Mouse (Mus musculus): ENCODE results near the gene Gm21897. TPM values are rescaled to one million over a fixed set of nuclear protein-coding genes. Genes with fewer than 3 reads are reported as not detected.
"Not testable (repeated sequence)": the region's sequence is repeated elsewhere in the genome, so short reads cannot be mapped to it uniquely, and the experiment has no call there.

Gm21897 gene
- not detected in 2 replicates for polyA plus RNA-seq (2015; fragmentation: Nextera tagmentation; extraction: Ambion mirVana)

DNA sequence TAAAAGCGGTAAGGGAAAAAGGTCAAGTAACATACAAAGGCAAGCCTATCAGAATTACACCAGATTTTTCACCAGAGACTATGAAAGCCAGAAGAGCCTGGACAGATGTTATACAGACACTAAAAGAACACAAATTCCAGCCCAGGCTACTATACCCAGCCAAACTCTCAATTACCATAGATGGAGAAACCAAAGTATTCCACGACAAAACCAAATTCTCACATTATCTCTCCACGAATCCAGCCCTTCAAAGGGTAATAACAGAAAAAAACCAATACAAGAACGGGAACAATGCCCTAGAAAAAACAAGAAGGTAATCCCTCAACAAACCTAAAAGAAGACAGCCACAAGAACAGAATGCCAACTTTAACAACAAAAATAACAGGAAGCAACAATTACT lies at the start of gene Gm21897:
Gene Gm21897 (plus strand): TSS at position 301 of the 400 bp plus-strand sequence.
- H3K9ac ChIP-seq (ENCODE audit: low read depth, low read length); H3K36me3 ChIP-seq (ENCODE audit: control insufficient read depth, insufficient read depth, low read length); H3K27ac ChIP-seq (ENCODE audit: low read length); H3K4me3 ChIP-seq (ENCODE audit: low read length); ATAC-seq; H3K4me1 ChIP-seq (ENCODE audit: control insufficient read depth, insufficient read depth, low read length); H3K27me3 ChIP-seq (replicated peaks; ENCODE audit: control insufficient read depth, insufficient read depth, low read length); H3K9me3 ChIP-seq (ENCODE audit: control insufficient read depth, low read length); H3K4me2 ChIP-seq (ENCODE audit: low read depth, low read length): not testable (repeated sequence)
- no CpG with 5 or more reads among the region's 4 CpGs for WGBS

- Histone ChIP-seq H3K9ac (ENCODE audit: low read depth, low read length) (no peak overlapping the region), H3K4me3 (ENCODE audit: low read length) (no peak overlapping the region), H3K27ac (ENCODE audit: low read length) (no peak overlapping the region), H3K4me2 (ENCODE audit: low read depth, low read length) (no peak overlapping the region), H3K4me1 (ENCODE audit: control insufficient read depth, insufficient read depth, low read length) (no peaks in the 10 kb centered on the region), H3K9me3 (ENCODE audit: control insufficient read depth, low read length) (no peaks in the 10 kb centered on the region), H3K36me3 (ENCODE audit: control insufficient read depth, insufficient read depth, low read length) (no peaks in the 10 kb centered on the region), H3K27me3 (replicated peaks; ENCODE audit: control insufficient read depth, insufficient read depth, low read length) (no peaks in the 10 kb centered on the region)
- ATAC-seq: no peak
- 73% methylated on average over 1 of the region's 1 CpGs for WGBS
These were observed 45.0 kb upstream of the Gm21897 start for GRCm38 (mm10) chr16:15272291-15272690.

GRCm38 (mm10) chr16:15277461-15277860 lies 39.8 kb upstream of the Gm21897 start:
- no peaks in the 10 kb centered on the region for H3K27me3 ChIP-seq (replicated peaks; ENCODE audit: control insufficient read depth, insufficient read depth, low read length)
- ATAC-seq: no peak
- H3K36me3 ChIP-seq (ENCODE audit: control insufficient read depth, insufficient read depth, low read length): no peaks in the 10 kb centered on the region
- no peak overlapping the region for H3K4me3 ChIP-seq (ENCODE audit: low read length)
- no peaks in the 10 kb centered on the region for H3K9me3 ChIP-seq (ENCODE audit: control insufficient read depth, low read length)
- H3K4me2 ChIP-seq (ENCODE audit: low read depth, low read length): no peak overlapping the region
- no peak overlapping the region for H3K9ac ChIP-seq (ENCODE audit: low read depth, low read length)
- H3K4me1 ChIP-seq (ENCODE audit: control insufficient read depth, insufficient read depth, low read length): no peaks in the 10 kb centered on the region
- no peak overlapping the region for H3K27ac ChIP-seq (ENCODE audit: low read length)

DNA sequence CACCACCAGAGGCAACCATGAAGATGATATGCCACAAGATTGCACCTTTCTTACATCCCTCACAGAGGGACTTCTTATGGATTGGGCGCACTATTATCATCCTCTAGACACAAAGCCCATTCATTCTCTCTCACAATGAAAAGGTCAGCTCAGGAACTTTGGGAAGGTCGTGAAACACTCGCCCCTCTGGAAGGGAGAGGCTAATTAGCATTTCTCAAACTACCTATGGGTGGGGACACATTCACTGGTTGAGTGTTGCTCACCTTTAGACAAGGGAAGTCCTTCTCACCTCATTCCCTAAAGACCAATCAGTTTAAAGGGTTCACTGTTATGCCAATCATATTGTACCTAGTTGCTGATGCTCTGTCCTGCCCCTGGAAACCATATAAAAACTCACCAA lies 24.2 kb upstream of the Gm21897 start:
- 64% methylated on average over 3 of the region's 3 CpGs for WGBS
- Histone ChIP-seq H3K27ac (ENCODE audit: low read length) (no peak overlapping the region), H3K9me3 (ENCODE audit: control insufficient read depth, low read length) (no peaks in the 10 kb centered on the region), H3K4me3 (ENCODE audit: low read length) (no peak overlapping the region), H3K4me1 (ENCODE audit: control insufficient read depth, insufficient read depth, low read length) (no peaks in the 10 kb centered on the region), H3K9ac (ENCODE audit: low read depth, low read length) (no peak overlapping the region), H3K27me3 (replicated peaks; ENCODE audit: control insufficient read depth, insufficient read depth, low read length) (no peaks in the 10 kb centered on the region), H3K4me2 (ENCODE audit: low read depth, low read length) (no peak overlapping the region), H3K36me3 (ENCODE audit: control insufficient read depth, insufficient read depth, low read length) (no peaks in the 10 kb centered on the region)
- ATAC-seq: no peak

- no peaks in the 10 kb centered on the region for H3K4me1 ChIP-seq (ENCODE audit: control insufficient read depth, insufficient read depth, low read length)
- no peak overlapping the region for H3K4me2 ChIP-seq (ENCODE audit: low read depth, low read length)
- no peaks in the 10 kb centered on the region for H3K9me3 ChIP-seq (ENCODE audit: control insufficient read depth, low read length)
- H3K9ac ChIP-seq (ENCODE audit: low read depth, low read length): no peak overlapping the region
- no peak for ATAC-seq
- H3K4me3 ChIP-seq (ENCODE audit: low read length): no peak overlapping the region
- no peaks in the 10 kb centered on the region for H3K27me3 ChIP-seq (replicated peaks; ENCODE audit: control insufficient read depth, insufficient read depth, low read length)
- H3K27ac ChIP-seq (ENCODE audit: low read length): no peak overlapping the region
- WGBS: 63% methylated on average over 1 of the region's 1 CpGs
- no peaks in the 10 kb centered on the region for H3K36me3 ChIP-seq (ENCODE audit: control insufficient read depth, insufficient read depth, low read length)
These were observed 23.0 kb upstream of the Gm21897 start for GRCm38 (mm10) chr16:15294289-15294688.

DNA sequence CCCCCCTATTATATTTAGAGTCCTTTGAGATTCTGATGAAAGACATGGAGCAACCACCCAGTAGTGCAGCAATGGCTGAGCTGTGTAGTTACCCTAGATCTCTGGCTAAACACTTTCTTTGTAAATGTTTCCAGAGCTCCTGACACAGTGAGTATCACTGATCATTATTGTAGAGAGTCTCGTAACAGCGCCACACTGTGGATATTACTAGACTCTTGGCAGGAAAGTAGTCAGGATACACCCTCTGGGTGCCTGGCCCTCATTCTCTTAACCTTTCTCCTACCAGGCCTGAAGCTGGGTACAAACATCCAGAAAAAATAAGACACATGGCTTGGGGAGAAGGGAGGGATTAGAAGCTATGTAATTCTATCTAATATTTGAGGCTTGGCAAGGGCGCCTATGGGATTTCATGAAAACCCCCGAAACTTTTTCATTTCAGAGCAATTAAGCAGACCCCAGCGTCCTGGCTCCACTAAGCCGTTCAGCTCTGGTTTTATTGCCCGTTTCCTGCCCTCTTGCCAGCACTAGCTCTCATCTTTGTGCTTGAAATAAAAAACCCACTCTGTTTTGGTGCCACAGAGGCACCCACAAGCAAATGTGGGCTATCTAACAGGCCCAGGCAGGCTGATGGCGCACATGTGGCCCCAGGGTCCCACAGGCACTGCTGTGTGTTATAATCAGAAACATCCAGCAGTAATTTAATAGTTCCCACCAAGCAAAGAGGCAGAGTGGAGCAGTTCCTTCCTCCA lies 22.2 kb upstream of the Gm21897 start:
- whole genome bisulfite sequencing: 66% methylated on average over 8 of the region's 8 CpGs
- no peak overlapping the region for H3K9ac ChIP-seq (ENCODE audit: low read depth, low read length)
- H3K9me3 ChIP-seq (ENCODE audit: control insufficient read depth, low read length): no peaks in the 10 kb centered on the region
- no peak for ATAC-seq
- no peaks in the 10 kb centered on the region for H3K4me1 ChIP-seq (ENCODE audit: control insufficient read depth, insufficient read depth, low read length)
- H3K36me3 ChIP-seq (ENCODE audit: control insufficient read depth, insufficient read depth, low read length): no peaks in the 10 kb centered on the region
- H3K27ac ChIP-seq (ENCODE audit: low read length): no peak overlapping the region
- H3K4me3 ChIP-seq (ENCODE audit: low read length): no peak overlapping the region
- no peaks in the 10 kb centered on the region for H3K27me3 ChIP-seq (replicated peaks; ENCODE audit: control insufficient read depth, insufficient read depth, low read length)
- H3K4me2 ChIP-seq (ENCODE audit: low read depth, low read length): no peak overlapping the region

- no peak overlapping the region for H3K4me3 ChIP-seq (ENCODE audit: low read length)
- H3K4me2 ChIP-seq (ENCODE audit: low read depth, low read length): no peak overlapping the region
- no peaks in the 10 kb centered on the region for H3K27me3 ChIP-seq (replicated peaks; ENCODE audit: control insufficient read depth, insufficient read depth, low read length)
These were observed 17.3 kb downstream of the Gm21897 start for GRCm38 (mm10) chr16:15334526-15334925.

GRCm38 (mm10) chr16:15339051-15339450 lies 21.8 kb downstream of the Gm21897 start:
- no peak for ATAC-seq
- H3K9ac ChIP-seq (ENCODE audit: low read depth, low read length): no peak overlapping the region
- H3K9me3 ChIP-seq (ENCODE audit: control insufficient read depth, low read length): no peaks in the 10 kb centered on the region
- H3K4me2 ChIP-seq (ENCODE audit: low read depth, low read length): no peak overlapping the region
- H3K27me3 ChIP-seq (replicated peaks; ENCODE audit: control insufficient read depth, insufficient read depth, low read length): no peaks in the 10 kb centered on the region
- 78% methylated on average over 4 of the region's 4 CpGs for WGBS
- H3K4me1 ChIP-seq (ENCODE audit: control insufficient read depth, insufficient read depth, low read length): no peaks in the 10 kb centered on the region
- H3K36me3 ChIP-seq (ENCODE audit: control insufficient read depth, insufficient read depth, low read length): no peaks in the 10 kb centered on the region
- no peak overlapping the region for H3K27ac ChIP-seq (ENCODE audit: low read length)
- no peak overlapping the region for H3K4me3 ChIP-seq (ENCODE audit: low read length)

More at GRCm38 (mm10) chr16:15334526-15334925, 17.3 kb downstream of the Gm21897 start:
- Histone ChIP-seq H3K4me1 (ENCODE audit: control insufficient read depth, insufficient read depth, low read length) (no peaks in the 10 kb centered on the region), H3K9ac (ENCODE audit: low read depth, low read length) (no peak overlapping the region), H3K9me3 (ENCODE audit: control insufficient read depth, low read length) (no peaks in the 10 kb centered on the region), H3K27ac (ENCODE audit: low read length) (no peak overlapping the region), H3K36me3 (ENCODE audit: control insufficient read depth, insufficient read depth, low read length) (no peaks in the 10 kb centered on the region)
- no peak for ATAC-seq

DNA sequence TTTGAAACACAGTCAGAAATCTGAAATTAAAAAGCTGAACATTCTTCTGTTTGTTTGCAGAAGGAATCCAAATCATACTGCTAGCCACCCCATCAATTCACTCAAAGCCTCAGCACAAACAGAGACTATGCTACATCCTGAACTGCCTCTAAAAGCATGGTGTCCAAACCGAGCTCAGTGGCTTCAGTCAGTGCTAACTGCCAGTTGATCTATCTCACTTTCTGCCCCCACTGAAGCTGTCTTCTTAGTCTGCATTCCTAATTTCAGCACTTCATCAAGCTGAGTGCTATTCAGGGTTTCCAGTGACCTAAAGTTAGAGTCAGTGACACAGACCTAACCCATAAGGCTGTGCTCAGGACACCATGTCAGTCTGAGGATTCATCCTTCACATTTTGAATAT lies 28.8 kb downstream of the Gm21897 start:
- no peaks in the 10 kb centered on the region for H3K9me3 ChIP-seq (ENCODE audit: control insufficient read depth, low read length)
- WGBS: 66% methylated on average over 1 of the region's 1 CpGs
- H3K36me3 ChIP-seq (ENCODE audit: control insufficient read depth, insufficient read depth, low read length): no peaks in the 10 kb centered on the region
- no peak overlapping the region for H3K9ac ChIP-seq (ENCODE audit: low read depth, low read length)
- no peaks in the 10 kb centered on the region for H3K27me3 ChIP-seq (replicated peaks; ENCODE audit: control insufficient read depth, insufficient read depth, low read length)
- no peak overlapping the region for H3K4me3 ChIP-seq (ENCODE audit: low read length)
- no peak overlapping the region for H3K4me2 ChIP-seq (ENCODE audit: low read depth, low read length)
- no peak for ATAC-seq
- no peak overlapping the region for H3K27ac ChIP-seq (ENCODE audit: low read length)
- no peaks in the 10 kb centered on the region for H3K4me1 ChIP-seq (ENCODE audit: control insufficient read depth, insufficient read depth, low read length)

DNA sequence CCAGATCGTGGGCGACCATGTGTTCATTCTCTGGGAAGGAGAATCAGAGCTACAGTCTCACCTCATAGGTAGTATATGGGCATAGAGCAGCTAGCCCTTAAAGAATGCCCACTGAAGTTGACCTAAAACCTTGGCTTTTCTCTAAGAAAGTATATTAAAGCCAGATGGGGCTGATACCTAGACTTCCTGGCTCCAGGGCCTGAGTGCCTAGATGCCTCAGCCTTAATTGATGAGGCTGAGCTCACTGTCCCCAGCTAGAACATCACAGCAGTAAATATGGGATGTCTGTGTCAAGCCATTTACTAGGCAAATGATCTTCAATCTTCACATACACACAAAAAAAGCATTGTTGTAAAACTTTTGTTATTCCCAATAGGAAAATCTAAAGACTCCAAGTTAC lies 32.1 kb downstream of the Gm21897 start:
- 84% methylated on average over 2 of the region's 2 CpGs for WGBS
- no peak overlapping the region for H3K27ac ChIP-seq (ENCODE audit: low read length)

More for the DNA sequence above, 32.1 kb downstream of the Gm21897 start:
- H3K27me3 ChIP-seq (replicated peaks; ENCODE audit: control insufficient read depth, insufficient read depth, low read length): no peaks in the 10 kb centered on the region
- H3K4me2 ChIP-seq (ENCODE audit: low read depth, low read length): no peak overlapping the region
- H3K9me3 ChIP-seq (ENCODE audit: control insufficient read depth, low read length): no peaks in the 10 kb centered on the region
- no peaks in the 10 kb centered on the region for H3K4me1 ChIP-seq (ENCODE audit: control insufficient read depth, insufficient read depth, low read length)
- ATAC-seq: no peak
- H3K9ac ChIP-seq (ENCODE audit: low read depth, low read length): no peak overlapping the region
- H3K36me3 ChIP-seq (ENCODE audit: control insufficient read depth, insufficient read depth, low read length): no peaks in the 10 kb centered on the region
- no peak overlapping the region for H3K4me3 ChIP-seq (ENCODE audit: low read length)

Measured in intestine, embryonic 16.5 days (tissue).